Mouse (Mus musculus) cortical plate, adult 2 months (tissue): ENCODE measurements at regions not wholly inside any gene's neighbourhood (a gene's known extent, or its start where the extent isn't known, plus 50 kb on each side); places are given as distances from the start of the nearest gene placed in this dataset.

ENCODE experiments used
- CTCF ChIP-seq: fragments of 200-500 bp; IDR thresholded peaks from 2 replicates; pipeline ENCODE4 v1.5.1; 2011; ENCODE audit warnings: mild to moderate bottlenecking, control low read depth, low read length; ENCODE audit not compliant: insufficient read depth; ENCODE audit errors: extremely low read depth
- POLR2A ChIP-seq: fragments of 200-500 bp; IDR thresholded peaks from 2 replicates; pipeline ENCODE4 v1.6.1; 2011; ENCODE audit warnings: mild to moderate bottlenecking, low read length, control low read depth; ENCODE audit not compliant: insufficient read depth; ENCODE audit errors: extremely low read depth

GRCm38 (mm10) chr1:190360661-190361060 is 190.1 kb upstream of the Prox1 start:
- TF ChIP-seq POLR2A (no peak), CTCF (no peak)
